Mouse (Mus musculus) retina, embryonic 14.5 days (tissue): ENCODE data around the gene Gucd1.
"Not testable (repeated sequence)": the region's sequence is repeated elsewhere in the genome, so short reads cannot be mapped to it uniquely, and the experiment has no call there.

Source experiments
- DNase-seq: peaks from one replicate; pipeline ENCODE4 v3.0.0-alpha.2; 2015; ENCODE audit warnings: low spot score

Gucd1 gene

DNA sequence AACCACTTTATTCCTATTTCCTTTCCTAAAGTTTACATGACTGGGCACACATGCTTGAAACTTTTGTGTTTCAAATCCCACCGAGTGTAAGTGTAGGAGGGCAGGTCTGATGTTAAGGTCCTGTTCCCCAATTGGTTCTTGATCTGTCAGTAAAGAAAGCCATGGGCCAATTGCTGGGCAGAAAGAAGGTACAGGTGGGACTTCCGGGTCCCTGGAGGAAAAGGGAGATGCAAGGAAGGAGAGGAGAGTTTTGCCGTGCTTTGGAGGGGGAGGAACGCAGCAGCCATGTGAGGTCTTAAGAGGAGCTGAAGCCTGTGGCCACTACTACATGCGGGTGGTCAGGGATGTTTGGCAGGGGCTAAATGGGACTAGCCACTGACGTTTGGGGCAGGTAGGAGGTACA lies 152.5 kb downstream of the Gucd1 start:
- no peak for DNase-seq

DNA sequence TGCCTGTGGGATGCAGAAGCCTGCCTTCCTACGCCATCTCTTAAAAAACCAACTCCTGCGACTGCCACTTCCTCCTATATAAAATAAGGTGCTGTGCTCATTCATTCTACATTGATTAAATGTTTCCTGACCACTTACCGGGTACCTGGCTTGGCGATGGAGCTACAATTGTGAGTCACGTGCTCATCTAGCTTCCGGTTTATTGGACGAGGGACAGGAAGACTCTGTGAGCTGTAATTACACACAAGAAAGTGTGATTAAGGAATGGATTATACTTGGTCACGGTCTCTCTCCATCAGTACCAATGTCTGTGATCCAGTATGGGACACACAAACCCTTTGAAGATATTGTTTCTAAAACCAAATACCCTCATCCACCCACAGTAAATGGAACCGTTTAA lies 153.0 kb downstream of the Gucd1 start:
- DNase-seq, result no peak

DNA sequence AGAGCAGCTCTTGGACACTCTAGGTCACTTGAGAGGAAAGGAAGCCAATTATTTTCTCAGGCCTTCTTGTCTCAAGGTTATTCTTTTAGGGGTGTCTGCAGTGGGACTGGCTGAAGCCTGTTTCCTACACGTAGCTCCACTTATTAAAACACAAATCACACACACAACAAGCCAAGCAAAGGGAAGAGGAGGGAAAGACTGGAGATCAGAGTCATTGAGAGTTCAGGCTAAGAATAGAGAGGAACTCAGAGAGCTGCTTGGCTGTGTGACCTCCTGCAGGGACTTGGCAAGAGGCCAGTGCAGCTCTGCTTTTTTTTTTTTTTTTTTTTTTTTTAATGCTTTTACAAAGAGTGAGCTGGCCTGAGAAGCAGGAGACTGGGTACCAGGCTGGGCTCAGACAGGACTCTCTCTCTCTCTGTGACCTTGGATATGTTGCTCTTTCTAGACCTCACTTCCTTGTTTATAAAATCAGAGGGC lies 153.5 kb downstream of the Gucd1 start:
- peak; percentile 61 for DNase-seq

DNA sequence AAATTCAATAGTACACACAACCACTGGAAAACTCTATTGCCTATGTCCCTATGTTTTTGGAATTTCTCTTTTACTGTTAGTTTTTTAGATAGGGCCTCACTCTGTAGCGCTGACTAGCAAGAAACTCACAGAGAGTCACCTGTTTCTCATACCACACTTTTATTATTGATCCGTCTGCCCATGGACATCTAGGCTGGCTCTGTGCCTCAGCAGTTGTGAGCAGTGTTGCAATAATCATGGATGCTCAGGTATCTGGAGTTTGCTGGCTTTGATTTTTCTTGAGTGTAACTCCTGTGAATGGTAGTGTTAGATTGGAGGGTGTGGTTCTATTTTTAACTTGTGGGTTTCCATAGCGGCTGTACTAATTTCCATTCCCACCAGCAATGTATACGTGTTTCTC lies 162.4 kb downstream of the Gucd1 start:
- DNase-seq, result no peak

DNA sequence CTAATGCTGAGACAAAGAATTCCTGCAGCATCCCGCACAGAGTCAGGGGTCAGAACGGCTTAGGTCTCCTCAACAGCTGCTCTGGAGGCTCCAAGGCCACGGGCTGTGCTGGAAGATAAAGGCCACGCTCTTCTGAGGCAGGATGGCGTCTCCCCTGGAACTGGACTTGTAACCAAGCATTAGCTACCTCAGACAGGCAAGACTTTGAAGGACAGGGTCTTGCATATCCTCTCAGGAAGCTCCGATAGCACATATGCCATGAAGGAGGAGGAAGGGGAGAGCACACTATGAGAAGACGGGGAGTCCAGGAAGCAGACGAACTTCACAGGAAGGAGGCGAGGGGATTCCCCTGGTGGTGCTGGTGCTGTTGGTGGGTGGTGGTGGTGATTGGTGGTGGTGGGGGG lies 163.9 kb downstream of the Gucd1 start:
- not testable (repeated sequence) for DNase-seq

DNA sequence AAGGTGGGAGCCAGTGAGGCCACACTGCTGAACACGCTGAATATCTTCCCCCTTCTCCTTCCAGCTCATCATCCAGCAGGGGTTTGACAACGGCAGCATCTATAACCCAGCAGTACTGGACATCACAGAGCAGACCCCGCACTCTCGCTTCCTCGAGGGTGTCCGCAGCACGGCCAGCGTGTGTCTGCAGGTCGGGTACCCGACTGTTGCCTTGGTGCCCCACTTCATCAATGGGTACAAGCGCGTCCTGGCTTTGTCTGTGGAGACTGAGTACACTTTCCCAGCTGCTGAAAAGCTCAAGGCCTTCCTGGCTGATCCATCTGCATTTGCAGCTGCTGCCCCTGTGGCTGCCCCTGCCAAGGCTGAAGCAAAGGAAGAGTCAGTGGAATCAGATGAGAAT lies 165.2 kb downstream of the Gucd1 start:
- no peak for DNase-seq

DNA sequence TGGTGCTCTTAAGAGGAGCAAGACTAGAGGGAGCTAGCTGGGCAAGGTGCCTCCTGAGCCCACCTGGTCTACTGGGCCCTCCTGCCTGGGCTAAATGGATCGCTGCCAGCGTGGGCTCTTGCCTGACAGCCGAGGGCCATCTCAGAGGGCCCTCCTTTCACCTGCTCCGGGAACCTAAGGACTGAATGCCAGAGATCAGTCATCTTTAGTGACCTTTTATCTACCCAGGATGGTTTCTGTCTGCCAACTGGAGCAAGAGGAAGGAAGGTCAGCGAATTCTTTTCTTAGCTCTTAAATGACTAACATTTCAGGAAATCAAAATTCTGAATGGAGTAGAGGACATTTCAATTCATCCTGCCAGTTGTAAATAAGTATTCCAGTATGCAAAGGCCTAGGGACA lies 167.2 kb downstream of the Gucd1 start:
- no peak for DNase-seq

DNA sequence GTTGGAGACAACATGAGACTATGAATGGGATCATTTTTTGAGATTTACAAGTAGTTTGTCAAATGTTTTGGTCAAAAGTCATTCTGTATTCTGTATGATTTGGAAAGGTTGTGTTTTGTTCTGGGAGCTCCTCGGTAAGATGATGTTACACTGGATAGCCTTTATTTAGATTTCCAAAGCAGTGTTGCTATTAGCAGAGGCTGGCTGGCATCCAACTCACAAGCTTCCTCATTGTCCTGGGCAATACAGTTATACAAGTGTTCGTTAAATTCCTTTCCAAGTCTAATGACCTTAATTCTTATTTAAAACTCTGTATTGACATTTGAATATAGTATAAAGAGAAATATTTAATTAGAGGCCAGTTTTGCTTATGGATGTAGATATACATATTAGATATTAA lies 172.5 kb downstream of the Gucd1 start:
- DNase-seq, result no peak

DNA sequence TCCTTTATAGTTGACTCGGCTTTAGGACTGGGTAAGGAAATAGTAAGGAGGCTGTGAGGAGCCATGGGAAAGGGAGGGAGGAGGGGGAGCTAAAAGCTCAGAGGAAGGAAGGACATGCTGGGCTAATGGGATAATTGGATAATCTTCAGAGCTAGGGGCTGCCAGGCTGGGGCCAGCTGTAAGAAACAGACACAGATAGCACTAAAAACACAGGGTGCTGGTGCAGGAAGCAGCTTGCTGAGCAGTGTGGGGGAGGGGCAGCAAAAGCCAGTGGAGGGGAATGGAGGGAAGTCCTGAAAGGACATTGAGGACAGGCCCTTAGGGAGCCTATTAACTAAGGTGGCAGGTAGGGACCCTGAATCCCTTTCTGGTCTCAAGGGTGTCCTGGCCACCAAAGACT lies 173.2 kb downstream of the Gucd1 start:
- peak; percentile 46 for DNase-seq

DNA sequence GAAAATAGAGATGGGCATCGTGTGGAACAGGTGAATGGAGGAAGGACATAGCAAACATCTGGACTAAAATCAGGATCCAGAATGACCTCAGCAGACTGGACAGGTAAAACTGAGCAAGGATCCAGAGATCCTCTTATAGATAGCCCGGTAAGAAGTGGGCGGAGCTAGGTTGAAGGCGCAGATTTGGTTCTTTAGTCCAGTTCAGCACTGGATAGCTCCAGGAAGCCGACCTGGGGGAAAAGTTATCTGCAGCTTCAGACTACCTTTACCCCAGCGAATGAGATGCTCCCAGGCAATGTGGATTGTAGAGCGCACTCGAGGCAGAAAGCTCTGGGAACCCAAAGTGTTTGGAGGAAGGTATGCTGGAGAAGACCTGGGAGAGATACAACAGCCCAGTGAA lies 175.8 kb downstream of the Gucd1 start:
- DNase-seq, result peak; percentile 27

DNA sequence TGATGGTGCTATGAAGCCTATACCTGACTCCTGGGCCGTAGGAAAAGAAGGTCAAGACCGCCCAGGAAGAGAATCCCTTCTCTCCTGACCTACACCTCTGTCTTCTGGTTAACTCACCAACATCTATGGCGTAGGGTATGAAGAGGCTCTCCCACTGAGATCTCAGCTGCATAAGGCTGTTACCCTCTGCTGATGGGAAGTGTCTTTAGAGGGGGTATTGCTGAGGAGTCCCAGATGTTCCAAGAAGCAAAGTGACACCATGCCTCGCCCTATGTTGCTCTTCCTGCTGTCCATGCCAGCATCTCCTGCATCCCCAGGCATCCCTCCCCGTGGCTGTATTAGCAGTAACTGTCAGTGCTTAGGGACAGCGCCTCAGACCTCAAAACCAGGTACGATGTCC lies 178.4 kb downstream of the Gucd1 start:
- DNase-seq, result no peak

DNA sequence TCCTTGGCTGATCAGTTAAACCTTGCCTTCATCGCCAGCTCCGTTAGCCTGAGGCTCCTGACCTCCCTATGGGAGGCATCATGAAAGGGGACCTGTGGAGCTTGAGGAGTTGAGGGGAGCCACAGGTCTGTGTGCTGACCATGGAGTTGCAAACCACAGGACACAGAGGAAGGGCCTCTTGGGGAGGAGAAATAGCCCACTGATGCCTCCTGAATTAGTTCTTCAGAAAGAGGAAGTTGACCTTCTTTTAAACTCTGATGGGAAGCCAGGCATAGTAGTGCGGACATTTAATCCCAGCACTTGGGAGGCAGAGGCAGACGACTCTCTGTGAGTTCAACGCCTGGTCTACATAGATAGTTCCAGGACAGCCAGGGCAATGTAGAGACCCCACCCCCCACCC lies 178.9 kb downstream of the Gucd1 start:
- DNase-seq, result no peak

DNA sequence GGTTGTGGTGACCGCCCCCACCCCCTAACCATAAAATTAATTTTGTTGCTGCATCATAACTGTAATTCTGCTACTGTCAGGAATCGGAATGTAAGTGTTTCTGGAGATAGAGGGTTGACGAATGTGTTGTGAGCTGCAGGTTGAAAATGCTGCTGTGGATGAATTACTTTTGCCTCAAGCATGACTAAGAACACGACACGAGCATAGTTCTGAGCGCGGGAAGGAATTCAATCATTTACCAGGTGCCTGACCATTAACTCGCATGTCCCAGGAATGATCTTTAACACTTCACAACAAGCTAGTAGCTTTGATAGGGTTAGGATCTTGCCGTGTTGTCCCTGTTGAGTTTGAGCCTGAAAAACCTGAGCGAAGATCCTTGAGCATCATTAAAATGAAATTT lies 180.5 kb downstream of the Gucd1 start:
- no peak for DNase-seq

DNA sequence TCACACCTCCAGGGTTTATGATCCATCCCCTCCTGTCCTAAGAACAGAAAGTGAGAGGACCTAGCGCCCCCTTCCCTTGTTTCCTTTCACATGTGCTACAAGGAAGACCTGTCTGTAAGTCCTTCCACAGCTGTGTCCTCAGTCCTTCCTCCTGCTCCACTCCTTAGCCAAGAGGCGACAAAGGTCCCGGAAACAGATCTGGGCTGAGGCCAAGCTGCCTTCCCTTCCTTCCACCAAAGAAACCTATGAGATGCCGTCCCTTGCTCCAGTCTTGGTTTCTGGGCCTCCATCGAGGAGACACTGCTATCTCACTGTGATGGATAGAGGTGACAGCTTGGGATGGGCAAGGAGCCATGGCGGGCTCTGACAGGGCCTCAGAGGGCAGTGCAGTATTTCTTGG lies 182.7 kb downstream of the Gucd1 start:
- DNase-seq, result no peak

DNA sequence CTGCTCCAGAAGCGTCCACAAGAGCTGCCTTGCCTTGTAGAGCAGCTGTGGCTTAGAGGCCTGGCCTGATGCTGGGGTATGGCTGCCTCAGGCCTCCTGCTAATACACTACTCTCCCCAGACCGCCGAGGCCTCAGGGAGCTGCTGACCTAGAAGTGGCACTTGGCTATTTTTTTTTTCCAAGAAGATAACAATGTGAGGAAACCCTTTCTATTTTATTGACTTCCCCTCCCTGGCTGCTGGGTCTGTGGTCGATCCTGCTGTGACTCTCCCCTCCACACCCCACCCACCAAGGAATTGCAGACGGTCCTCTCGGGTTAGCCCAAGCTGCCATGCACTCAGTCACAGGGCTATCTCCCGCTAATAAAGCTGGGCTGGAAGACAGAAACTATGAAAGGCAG lies 183.6 kb downstream of the Gucd1 start:
- no peak for DNase-seq

DNA sequence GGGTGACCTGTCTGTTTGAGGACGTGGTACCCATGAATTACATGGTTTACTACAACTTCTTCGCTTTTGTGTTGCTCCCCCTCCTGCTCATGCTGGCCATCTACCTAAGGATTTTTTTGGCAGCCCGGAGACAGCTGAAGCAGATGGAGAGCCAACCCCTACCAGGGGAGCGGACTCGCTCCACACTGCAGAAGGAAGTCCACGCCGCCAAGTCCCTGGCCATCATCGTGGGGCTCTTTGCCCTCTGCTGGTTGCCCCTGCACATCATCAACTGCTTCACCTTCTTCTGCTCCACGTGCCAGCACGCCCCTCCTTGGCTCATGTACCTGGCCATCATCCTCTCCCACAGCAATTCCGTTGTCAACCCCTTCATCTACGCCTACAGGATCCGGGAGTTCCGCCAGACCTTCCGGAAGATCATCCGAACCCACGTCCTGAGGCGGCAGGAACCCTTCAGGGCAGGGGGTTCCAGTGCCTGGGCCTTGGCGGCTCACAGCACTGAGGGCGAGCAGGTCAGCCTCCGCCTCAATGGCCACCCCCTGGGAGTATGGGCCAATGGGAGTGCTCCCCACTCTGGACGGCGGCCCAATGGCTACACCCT lies 184.5 kb downstream of the Gucd1 start:
- DNase-seq, result no peak

DNA sequence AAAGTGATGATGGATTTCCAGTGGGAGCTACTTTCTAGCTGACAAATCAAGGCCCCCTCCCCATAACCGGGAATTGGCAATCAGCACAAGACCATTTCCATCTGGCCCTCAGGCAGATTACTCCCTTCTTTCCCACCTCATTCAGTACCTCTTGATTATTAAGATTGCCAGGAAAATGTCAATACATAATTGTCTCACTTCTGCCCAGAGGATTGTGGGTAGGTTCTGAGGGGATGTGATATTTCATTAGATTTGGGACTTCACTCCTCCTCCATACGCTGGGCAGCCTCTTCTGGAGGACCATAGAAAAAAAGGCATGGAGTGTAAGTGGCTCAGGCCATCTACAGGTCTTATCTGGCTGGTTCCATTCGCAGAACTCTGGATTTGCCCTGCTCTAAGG lies 185.5 kb downstream of the Gucd1 start:
- no peak for DNase-seq

DNA sequence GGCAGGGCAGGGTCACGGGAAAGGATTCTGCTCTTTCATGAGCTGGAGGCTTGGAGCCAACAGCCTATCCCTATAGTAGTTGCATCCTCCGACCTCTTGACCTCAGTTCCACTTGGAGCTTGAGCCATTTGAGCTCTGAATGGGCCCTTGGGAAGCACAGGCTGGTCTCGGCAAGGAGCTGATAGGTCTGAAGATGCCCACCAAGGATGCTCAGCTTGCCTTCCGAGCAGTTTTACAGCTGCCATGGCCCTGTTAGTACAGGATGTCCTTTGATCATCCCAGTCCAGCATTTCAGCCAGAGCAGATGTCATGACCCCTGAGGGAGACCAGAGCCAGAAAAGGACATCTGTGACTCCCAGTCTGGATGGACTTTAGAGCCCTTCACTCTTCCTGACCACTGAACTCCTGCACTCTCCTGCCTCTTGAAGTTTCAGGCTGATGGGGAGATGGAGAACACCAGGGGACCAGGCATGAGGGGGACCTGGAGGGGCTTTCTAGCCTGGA lies 189.5 kb downstream of the Gucd1 start:
- no peak for DNase-seq

DNA sequence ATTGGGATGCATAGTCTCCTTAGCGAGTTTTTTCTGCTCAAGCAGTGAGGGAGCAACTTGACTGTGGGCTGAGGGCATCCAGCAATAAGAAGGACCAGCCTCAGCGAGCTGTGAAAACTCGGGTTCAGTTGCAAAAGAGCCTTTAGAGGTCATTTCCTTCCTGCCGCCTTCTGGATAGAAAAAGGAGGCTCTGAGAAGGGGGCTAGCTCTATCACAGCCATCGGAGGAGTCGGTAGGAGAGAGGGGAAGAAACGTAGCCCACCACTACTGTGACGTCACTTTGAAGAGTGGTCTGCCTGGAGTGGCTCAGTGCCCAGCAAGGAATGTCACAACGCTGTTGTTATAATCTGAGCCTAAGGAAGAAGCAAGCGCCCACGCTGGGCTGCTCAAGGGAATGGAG lies 190.7 kb downstream of the Gucd1 start:
- no peak for DNase-seq

DNA sequence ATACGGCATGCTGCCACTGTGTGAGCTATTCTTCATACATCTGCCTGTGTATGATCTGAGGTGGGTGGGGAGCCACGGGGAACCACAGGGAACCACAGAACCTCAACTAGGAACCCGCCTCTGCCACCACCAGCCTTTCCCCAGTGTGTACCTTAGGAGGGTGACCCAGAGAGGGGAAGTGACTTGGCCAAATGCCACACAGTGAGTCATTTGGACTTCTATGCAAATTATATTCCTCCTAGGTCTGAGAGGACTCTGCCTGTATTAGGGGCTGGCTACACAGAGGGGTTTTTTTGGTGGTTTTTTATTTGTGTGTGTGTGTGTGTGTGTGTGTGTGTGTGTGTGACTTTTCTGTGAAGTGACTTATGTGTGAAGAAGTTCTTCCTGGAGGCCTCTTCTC lies 191.2 kb downstream of the Gucd1 start:
- DNase-seq, result no peak

DNA sequence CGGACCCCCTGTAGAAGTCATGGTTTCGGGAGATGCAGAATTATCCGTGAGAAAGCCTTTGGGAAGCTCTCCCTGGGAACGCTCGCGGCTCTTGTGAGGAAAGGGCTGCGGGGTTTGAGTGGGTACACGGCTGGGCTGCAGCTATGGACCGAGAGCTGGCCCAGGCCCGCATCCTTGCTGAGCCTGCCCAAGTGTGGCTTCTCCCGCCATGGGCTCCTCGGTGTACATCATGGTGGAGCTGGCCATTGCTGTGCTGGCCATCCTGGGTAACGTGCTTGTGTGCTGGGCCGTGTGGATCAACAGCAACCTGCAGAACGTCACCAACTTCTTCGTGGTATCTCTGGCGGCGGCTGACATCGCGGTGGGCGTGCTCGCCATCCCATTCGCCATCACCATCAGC lies 192.0 kb downstream of the Gucd1 start:
- no peak for DNase-seq

DNA sequence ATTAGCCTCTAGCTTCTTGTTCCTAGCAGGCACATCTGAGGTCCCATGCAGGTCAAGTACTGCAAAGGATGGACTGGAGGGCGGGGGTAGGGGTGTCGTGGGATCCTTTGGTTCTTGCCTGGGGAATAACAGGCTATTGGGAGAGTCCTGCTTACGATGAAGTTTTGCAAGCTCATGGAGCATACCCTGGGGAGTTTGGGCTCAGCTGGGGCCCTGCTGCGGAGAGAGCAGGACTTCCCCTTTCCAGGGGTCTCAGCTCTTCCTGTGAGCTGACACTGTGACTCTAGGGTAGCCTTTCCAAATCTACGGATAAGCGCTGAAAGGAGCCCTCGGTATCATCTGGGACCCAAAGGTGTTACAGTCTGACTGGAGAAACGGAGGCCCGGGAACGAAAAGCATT lies 193.4 kb downstream of the Gucd1 start:
- no peak for DNase-seq

DNA sequence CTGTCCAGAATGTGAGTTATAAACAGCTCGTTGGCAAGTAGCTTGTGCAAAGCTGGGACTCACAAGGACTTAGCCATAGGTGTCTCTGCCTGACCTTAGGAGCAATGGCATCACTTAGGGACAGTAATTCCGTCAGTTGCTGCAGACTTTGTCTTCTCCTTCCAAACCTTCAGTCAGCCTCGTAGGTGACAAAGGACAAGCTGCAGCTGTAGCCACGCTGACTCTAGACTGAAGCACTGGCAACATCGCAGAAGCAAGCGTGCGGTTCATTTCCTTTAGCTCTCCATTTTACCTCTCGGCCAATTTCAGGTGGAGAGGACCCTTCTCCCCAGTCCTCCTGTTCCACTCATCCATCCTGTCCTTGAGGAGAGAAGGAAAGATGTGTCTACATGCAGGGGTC lies 193.8 kb downstream of the Gucd1 start:
- no peak for DNase-seq

DNA sequence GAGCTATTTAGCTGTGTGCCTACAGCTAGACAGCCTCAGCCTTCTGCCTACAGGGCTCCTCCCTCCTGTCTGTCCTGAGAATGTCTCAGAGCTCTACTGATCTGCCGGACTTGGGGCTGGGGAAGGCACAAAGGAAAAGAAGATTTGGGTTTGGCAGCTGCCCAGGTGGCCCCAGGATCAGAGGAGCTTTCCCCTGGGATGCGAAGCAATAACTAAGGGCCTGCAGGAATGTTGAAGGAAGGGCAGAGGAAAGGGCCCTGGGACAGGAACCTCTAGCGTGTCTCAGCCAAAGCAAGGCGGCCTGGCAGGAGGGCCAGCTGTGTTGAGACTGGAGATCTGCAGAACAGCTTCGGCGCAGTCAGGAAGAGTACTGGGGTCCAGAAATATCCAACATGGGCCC lies 194.8 kb downstream of the Gucd1 start:
- DNase-seq, result no peak

DNA sequence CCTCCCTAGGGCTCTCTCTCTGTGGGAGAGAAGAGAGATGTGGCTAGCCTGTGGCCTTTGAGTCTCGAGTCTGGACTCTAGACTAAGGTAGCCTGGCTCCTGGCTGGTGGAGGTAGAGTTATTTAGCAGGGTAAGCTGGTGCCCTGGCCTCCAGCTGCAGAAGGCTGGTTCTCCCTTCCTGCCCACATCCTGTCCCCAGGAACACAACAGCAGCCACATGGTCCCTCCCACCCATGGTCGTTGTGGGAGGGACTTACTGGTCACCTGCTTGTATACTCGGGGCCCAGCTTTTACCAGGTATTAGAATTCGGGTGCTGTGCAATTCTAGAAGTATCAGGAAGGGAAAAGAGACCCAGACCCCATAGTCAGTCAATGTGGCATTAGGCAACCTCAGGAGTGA lies 197.5 kb downstream of the Gucd1 start:
- DNase-seq, result no peak
